Mouse (Mus musculus) liver, embryonic 12.5 days (tissue): ENCODE measurements at regions not wholly inside any gene's neighbourhood (a gene's known extent, or its start where the extent isn't known, plus 50 kb on each side); places are given as distances from the start of the nearest gene placed in this dataset.

Experiments used
- ATAC-seq: fragments of 200-750 bp; cut with Nextera tagmentation; 2 replicates; pipeline ENCODE4 v1.8.0; 2017; ENCODE audit warnings: moderate number of reproducible peaks, mild to moderate bottlenecking, moderate library complexity
- H3K27ac ChIP-seq: fragments of 300-500 bp; sonication (generic); 2 replicates; pipeline ENCODE4 v1.5.1; 2016; ENCODE audit warnings: mild to moderate bottlenecking
- H3K27me3 ChIP-seq: fragments of 300-500 bp; sonication (generic); replicated peaks from 2 replicates; pipeline ENCODE4 v1.6.1; 2016; ENCODE audit warnings: mild to moderate bottlenecking, moderate library complexity
- H3K36me3 ChIP-seq: fragments of 300-500 bp; sonication (generic); 2 replicates; pipeline ENCODE4 v1.6.1; 2016; ENCODE audit warnings: mild to moderate bottlenecking, moderate library complexity
- H3K4me1 ChIP-seq: fragments of 300-500 bp; sonication (generic); 2 replicates; pipeline ENCODE4 v1.6.1; 2016
- H3K4me2 ChIP-seq: fragments of 300-500 bp; sonication (generic); 2 replicates; pipeline ENCODE4 v1.6.1; 2016; ENCODE audit warnings: mild to moderate bottlenecking, moderate library complexity
- H3K4me3 ChIP-seq: fragments of 300-500 bp; sonication (generic); 2 replicates; pipeline ENCODE4 v1.5.1; 2016; ENCODE audit warnings: mild to moderate bottlenecking, moderate library complexity
- H3K9ac ChIP-seq: fragments of 300-500 bp; sonication (generic); 2 replicates; pipeline ENCODE4 v1.6.1; 2016; ENCODE audit warnings: mild to moderate bottlenecking, moderate library complexity
- H3K9me3 ChIP-seq: fragments of 300-500 bp; sonication (generic); replicated peaks from 2 replicates; pipeline ENCODE4 v1.6.1; 2016; ENCODE audit warnings: mild to moderate bottlenecking, moderate library complexity
- WGBS: fragments of 180-500 bp; shearing (Covaris S2); methylation state at CpG from one replicate; pipeline ENCODE4 v1.1.7; 2016; ENCODE audit not compliant: insufficient replicate concordance; 5-methylcytosine and 5-hydroxymethylcytosine counted together

DNA sequence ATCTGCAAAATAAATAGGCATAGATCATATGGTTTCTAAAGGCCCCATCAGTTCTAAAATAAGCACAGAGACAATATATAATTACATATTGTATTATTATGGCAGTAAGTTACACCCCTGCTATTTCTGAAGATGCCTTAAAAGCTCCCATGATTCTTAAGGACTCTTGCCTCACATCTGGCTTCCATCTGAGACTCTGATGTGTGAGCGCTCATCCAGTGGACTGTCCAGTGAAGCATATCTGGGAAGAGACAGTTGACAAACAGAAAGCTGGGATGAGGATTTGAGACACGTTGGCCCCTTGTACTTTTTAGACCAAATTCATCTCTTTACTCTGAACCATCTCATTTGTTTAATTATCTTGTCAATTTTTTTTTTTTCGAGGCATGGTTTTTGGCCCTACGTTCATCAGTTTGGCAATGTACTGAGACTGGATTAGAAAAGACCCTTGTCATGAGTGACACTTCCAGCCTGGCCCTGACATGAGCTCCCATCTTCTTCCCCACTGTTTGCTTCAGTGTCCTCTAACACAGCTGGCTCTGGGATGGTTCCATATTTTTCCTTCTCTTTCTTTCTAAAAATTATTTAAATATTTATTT is 63.4 kb upstream of the Eed start:
- no peak overlapping the region for H3K9ac ChIP-seq
- H3K36me3 ChIP-seq, result no peaks in the 10 kb centered on the region
- ATAC-seq, result no peak
- 89% methylated on average over 4 of the region's 4 CpGs for WGBS
- no peaks in the 10 kb centered on the region for H3K9me3 ChIP-seq
- 0 out of 2 replicates have a peak overlapping the region, but pooled peaks have one; percentile 36 for H3K4me3 ChIP-seq
- H3K4me1 ChIP-seq, result peaks cover 91% of the 10 kb centered on the region
- H3K27ac ChIP-seq, result peak overlapping the region; percentile 91
- peak overlapping the region; percentile 51 for H3K4me2 ChIP-seq
- H3K27me3 ChIP-seq, result no peaks in the 10 kb centered on the region

DNA sequence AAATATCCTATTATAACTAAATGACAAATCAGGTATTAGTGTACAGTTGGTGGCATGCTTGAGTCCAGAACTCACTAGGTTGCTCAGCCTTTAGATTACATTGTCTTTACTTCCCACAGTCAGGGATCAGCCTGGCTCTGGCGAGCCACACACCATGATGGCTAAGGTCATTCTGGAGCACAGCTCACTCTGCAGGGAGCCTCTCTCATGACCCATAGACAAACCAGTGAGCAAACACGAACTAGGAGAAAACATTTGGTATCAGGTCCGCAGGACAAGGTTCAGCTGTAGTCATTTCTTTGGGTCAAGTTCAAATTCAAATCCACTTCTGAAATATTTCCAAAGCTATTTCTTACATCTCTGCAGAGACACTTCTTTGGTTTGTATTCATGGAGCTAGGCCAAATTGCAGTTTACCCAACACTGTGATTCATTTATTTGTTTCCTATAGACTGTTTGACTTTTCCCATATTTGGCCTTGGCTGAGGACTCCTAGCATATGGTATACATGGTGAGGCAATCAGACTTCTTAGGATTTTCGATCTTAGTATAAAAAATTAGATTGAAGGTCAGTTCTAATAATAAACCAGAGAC is 64.5 kb upstream of the Eed start:
- peak overlapping the region; percentile 61 for H3K9ac ChIP-seq
- no peaks in the 10 kb centered on the region for H3K9me3 ChIP-seq
- H3K4me3 ChIP-seq, result peak overlapping the region; percentile 36
- H3K27ac ChIP-seq, result peak overlapping the region; percentile 87; the same call in 1 of the 2 replicates
- peaks cover 98% of the 10 kb centered on the region for H3K4me1 ChIP-seq
- no peaks in the 10 kb centered on the region for H3K27me3 ChIP-seq
- H3K36me3 ChIP-seq, result no peaks in the 10 kb centered on the region
- WGBS, result 68% methylated on average over 4 of the region's 4 CpGs
- H3K4me2 ChIP-seq, result peak overlapping the region; percentile 51
- no peak for ATAC-seq

DNA sequence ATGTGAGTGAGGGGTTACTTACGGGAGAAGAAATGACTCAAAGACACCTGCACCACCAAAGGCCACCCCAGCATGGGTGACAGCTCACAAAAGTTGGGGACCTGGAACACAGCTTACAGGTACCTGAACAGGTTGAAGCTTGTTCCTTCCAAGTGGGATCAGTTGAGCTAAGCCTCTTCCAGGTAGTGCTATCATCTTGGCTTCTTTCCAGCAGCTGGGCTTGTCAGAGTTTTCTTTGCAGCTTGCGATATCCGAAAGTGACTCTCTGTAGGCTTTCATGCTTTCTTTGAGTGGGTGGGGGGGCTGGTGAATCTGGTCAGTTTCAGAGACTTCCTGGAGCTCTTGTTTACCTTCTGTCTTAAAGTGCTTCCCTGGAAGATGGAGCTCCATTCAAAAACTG is 65.4 kb upstream of the Eed start:
- peak overlapping the region; percentile 61 for H3K9ac ChIP-seq
- peak overlapping the region; percentile 36 for H3K4me3 ChIP-seq
- no peaks in the 10 kb centered on the region for H3K36me3 ChIP-seq
- 75% methylated on average over 3 of the region's 3 CpGs for WGBS
- no peak for ATAC-seq
- H3K4me1 ChIP-seq, result peaks cover 92% of the 10 kb centered on the region
- H3K4me2 ChIP-seq, result peak overlapping the region; percentile 51
- no peaks in the 10 kb centered on the region for H3K27me3 ChIP-seq
- H3K27ac ChIP-seq, result peak overlapping the region; percentile 87
- no peaks in the 10 kb centered on the region for H3K9me3 ChIP-seq

DNA sequence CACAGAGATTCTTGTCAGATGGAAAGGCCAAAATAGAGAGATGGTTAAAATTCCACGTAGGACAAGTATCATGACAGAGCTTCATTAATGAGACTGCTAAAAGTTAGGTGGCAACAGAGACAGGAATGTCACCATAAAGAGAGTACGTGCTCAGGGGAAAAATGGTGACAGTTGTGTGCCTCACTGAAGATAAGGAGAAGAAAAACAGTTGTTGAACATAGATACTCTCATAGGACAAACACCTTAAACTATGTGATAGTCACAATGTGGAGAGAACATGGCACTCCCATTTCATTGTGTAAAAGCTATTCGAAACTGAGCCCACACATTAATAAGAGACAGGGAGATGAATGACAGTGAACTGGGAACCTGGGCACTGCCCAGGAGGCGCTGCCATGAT is 66.1 kb upstream of the Eed start:
- Histone ChIP-seq H3K36me3 (no peaks in the 10 kb centered on the region), H3K4me2 (peak overlapping the region; percentile 51), H3K4me3 (peak overlapping the region; percentile 36; the same call in 1 of the 2 replicates), H3K9me3 (no peaks in the 10 kb centered on the region), H3K4me1 (peaks cover 88% of the 10 kb centered on the region), H3K27ac (peak overlapping the region; percentile 87), H3K27me3 (no peaks in the 10 kb centered on the region), H3K9ac (peak overlapping the region; percentile 61)
- WGBS, result 50% methylated on average over 4 of the region's 4 CpGs
- ATAC-seq, result peak; percentile 69

DNA sequence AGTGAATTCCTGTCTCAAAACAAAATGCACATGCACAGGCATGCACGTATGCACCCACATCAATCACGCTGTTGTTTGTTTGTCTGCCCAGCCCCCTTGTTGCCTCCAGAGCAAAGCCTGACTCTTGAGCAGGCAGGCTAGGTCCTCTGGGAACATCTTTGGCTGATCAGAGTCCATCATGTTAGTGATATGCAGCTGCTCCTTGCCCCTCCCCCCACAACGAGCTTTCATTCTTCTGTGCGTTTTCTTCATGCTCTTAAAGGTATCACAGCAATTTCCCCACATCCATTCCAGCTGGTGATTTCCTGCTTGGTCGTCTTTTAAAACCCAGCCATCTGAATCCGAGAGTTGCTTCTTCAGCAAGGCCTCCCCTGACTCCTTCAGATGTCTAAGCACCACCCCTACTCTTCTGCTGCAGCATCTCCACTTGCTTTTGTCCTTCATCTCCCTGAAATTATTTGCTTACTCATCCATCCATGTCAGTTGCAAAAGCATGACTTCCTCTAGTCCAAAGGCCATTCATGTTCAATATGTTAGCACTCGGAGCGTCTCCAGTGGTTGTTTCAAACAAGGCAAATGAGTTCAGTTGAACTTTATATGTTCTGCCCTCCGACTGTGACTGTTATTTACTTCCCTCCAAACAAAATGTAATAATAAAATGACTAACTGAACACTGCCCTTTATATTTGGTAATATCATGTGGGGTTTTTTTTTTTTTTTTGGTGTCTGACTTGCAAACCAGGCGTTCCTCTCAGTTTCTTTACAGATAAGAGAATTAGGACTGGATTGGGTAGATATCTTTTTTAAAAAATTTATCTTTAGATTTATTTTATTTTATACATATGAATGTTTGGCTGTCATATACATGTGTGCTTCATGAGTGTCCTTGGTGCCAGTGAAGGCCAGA is 67.9 kb upstream of the Eed start:
- peak overlapping the region; percentile 87 for H3K27ac ChIP-seq
- H3K4me1 ChIP-seq, result peaks cover 87% of the 10 kb centered on the region
- H3K4me3 ChIP-seq, result no peak overlapping the region
- H3K4me2 ChIP-seq, result peak overlapping the region; percentile 25
- H3K27me3 ChIP-seq, result no peaks in the 10 kb centered on the region
- ATAC-seq, result no peak
- WGBS, result 59% methylated on average over 10 of the region's 10 CpGs
- no peaks in the 10 kb centered on the region for H3K36me3 ChIP-seq
- no peaks in the 10 kb centered on the region for H3K9me3 ChIP-seq
- no peak overlapping the region; the same call in 1 of the 2 replicates for H3K9ac ChIP-seq

DNA sequence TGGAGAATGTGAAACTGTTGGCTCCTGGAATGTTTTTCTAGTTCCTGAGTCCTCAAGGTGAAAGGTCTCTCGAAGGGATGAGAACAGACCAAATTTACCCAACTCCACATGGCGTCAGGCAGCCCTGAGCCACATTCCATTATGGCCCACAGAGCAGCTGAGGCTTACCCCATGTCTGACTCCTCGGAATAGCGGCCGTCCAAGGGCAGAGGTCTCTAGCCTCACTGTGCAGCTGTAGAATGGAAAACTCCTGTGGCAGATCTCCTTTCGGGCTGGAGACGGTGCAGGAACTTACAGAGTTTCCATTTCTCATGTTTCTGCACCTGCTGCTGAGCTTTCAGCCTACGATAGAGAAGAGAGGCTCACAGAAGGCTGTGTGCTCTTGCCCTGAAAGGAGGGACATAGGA is 69.1 kb upstream of the Eed start:
- H3K4me2 ChIP-seq, result no peak overlapping the region
- no peaks in the 10 kb centered on the region for H3K27me3 ChIP-seq
- H3K36me3 ChIP-seq, result no peaks in the 10 kb centered on the region
- no peak overlapping the region for H3K4me3 ChIP-seq
- H3K27ac ChIP-seq, result peak overlapping the region; percentile 67
- no peak overlapping the region for H3K9ac ChIP-seq
- H3K4me1 ChIP-seq, result peaks cover 88% of the 10 kb centered on the region
- H3K9me3 ChIP-seq, result no peaks in the 10 kb centered on the region
- ATAC-seq, result no peak
- WGBS, result 81% methylated on average over 8 of the region's 8 CpGs

DNA sequence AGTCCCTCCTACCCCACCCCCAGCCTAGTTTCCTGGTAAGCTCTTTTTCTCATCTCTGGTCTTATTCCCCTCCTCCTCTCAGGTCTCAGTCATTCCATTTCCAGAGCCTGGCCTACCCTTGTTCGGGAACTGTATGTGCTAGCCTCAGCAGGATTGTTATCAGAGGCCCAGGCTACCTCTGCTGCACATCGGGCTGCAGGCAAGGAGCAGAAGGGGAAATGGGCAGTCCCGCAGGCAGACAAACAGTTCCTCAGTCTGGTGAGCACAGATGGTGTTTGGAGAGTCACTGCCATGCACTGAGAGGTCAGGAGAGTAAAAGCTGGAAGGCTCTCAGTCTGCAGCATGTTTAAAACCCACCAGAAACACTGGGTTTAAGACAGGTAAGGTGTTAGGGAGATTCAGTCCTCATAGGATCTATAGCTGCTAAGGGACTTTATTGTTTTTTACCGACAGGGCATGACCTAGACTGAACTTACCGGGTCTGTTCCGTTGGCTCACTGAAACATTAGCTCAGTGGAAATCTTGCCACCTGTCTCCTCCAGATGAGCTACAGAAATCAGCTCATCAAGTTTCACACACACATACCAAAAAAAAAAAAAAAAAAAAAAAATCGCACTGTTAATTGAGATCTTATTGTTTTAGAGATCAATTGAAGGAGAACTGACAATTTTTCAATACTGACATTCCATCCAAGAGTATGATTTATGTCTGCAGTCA is 74.2 kb upstream of the Eed start:
- Histone ChIP-seq H3K4me1 (peaks cover 87% of the 10 kb centered on the region), H3K4me3 (no peak overlapping the region), H3K9ac (peak overlapping the region; percentile 48), H3K4me2 (peak overlapping the region; percentile 47), H3K27ac (peak overlapping the region; percentile 76), H3K27me3 (no peaks in the 10 kb centered on the region), H3K9me3 (no peaks in the 10 kb centered on the region), H3K36me3 (no peaks in the 10 kb centered on the region)
- 25% methylated on average over 7 of the region's 7 CpGs for WGBS
- peak; percentile 72 for ATAC-seq

DNA sequence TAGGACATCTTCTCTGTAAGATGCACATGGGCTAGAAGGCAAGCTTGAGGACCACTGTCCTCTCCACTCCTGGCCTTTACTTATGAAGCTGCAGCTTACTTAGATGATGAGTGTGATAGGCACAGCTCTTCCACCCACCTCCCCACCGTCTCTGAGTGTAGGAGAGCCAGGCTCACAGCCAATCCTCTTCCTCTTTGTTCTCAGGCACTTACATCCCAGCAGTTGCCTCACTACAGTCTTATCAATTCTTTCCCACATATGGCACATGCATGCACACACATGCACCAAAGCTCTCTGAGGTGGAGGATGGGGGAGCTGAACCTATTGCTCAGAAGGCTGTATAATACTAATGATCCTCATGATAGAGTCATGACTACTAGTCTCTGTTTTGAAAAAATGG is 72.1 kb upstream of the Picalm start:
- Histone ChIP-seq H3K9ac (0 out of 2 replicates have a peak overlapping the region, but pooled peaks have one; percentile 24), H3K36me3 (no peaks in the 10 kb centered on the region), H3K4me2 (no peak overlapping the region; the same call in 1 of the 2 replicates), H3K27ac (peak overlapping the region; percentile 98), H3K9me3 (no peaks in the 10 kb centered on the region), H3K4me1 (peaks cover 97% of the 10 kb centered on the region), H3K4me3 (no peak overlapping the region), H3K27me3 (no peaks in the 10 kb centered on the region)
- WGBS, result 11% methylated on average over 1 of the region's 1 CpGs
- no peak for ATAC-seq

DNA sequence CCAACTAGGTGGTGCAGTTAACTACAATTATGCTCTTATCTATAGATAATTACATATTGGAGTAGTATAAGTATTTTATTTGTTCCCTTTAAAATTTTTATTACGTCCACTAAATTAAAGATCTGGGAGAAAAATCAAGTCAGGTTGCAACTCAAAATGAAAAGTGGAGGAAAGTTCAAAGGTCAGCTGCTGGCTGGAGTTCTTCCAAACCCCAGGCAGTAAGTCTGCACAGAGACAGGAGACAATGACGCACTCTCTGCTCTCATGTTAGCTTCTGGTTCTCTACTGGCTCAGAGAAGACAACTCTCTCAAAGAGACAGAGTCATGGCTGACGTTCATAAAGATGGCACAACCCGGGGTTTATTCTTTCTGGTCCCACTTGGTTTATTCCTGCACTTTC is 71.4 kb upstream of the Picalm start:
- no peaks in the 10 kb centered on the region for H3K36me3 ChIP-seq
- no peaks in the 10 kb centered on the region for H3K9me3 ChIP-seq
- ATAC-seq, result no peak
- H3K27ac ChIP-seq, result peak overlapping the region; percentile 98
- WGBS, result 89% methylated on average over 4 of the region's 4 CpGs
- H3K4me2 ChIP-seq, result no peak overlapping the region
- H3K4me3 ChIP-seq, result no peak overlapping the region
- no peaks in the 10 kb centered on the region for H3K27me3 ChIP-seq
- H3K4me1 ChIP-seq, result peaks cover 97% of the 10 kb centered on the region
- no peak overlapping the region for H3K9ac ChIP-seq

DNA sequence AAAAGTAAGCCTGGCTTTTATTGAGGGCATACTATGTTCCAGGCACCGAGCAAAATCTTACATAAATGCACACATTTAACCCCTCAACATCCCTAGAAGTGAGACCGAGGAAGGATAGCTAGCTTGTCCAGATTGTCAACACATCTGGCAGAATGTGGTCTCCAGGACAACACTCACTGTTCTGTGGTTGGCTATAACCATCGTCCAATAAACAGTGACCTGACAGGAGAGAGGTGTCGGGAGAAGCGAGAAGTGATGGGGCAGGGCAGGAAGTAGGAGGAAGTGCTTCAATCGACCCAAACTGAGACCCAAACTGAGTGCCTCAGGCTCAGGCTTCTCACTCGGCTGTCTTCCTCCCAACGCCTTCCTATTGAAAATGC is 70.8 kb upstream of the Picalm start:
- H3K4me2 ChIP-seq, result peak overlapping the region; percentile 73
- WGBS, result 49% methylated on average over 8 of the region's 8 CpGs
- H3K9ac ChIP-seq, result peak overlapping the region; percentile 81
- no peak overlapping the region for H3K4me3 ChIP-seq
- H3K9me3 ChIP-seq, result no peaks in the 10 kb centered on the region
- H3K4me1 ChIP-seq, result peaks cover 97% of the 10 kb centered on the region
- H3K27me3 ChIP-seq, result no peaks in the 10 kb centered on the region
- peak overlapping the region; percentile 98 for H3K27ac ChIP-seq
- no peaks in the 10 kb centered on the region for H3K36me3 ChIP-seq
- no peak for ATAC-seq

DNA sequence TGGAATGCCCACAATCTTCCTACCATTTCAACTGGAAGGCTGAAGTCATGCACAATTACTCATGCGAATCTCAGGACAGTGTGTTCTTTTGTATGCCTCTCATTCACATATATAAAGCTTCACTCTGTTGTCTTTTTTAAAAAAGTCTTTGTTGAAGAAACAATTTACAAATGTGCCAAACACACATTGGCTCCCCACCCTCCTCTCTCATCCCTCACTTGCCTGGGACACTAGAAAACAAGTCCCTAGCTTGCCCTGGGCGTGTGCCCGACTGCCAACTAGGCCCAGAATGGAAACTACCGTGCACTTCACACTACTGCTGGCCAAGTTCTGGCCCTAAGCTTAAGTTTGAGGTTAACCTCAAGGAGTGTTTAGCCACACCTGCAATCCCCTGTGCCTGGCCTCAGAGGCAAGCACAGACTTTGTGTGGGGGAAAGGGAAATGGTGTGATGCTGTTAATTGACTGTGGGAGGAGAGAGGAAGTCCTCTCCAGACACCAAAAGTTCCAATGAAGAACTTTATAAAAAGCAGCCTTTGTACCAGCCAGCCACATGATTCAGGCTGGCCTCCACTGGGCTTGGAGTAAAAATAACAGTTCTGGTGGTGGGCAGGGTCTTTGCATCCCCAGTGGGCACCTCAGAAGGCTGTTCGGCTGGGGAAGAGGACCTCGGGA is 70.2 kb upstream of the Picalm start:
- Histone ChIP-seq H3K4me1 (peaks cover 97% of the 10 kb centered on the region), H3K27me3 (no peaks in the 10 kb centered on the region), H3K4me3 (peak overlapping the region; percentile 53), H3K4me2 (peak overlapping the region; percentile 73), H3K9ac (peak overlapping the region; percentile 81), H3K27ac (peak overlapping the region; percentile 98), H3K9me3 (no peaks in the 10 kb centered on the region), H3K36me3 (no peaks in the 10 kb centered on the region)
- no peak for ATAC-seq
- WGBS, result 34% methylated on average over 6 of the region's 6 CpGs
